Mouse (Mus musculus) spleen, embryonic (tissue): ENCODE results near the gene Xylt1.

Experiments used
- CTCF ChIA-PET: fragments of 350-600 bp; sonication (Branson Sonifier 250); formaldehyde crosslinking; loops from one replicate; lab custom pipeline; 2022; lab: Charles Lee

Xylt1 gene

GRCm38 (mm10) chr7:117543041-117543440, 162.3 kb downstream of the Xylt1 start:
- CTCF ChIA-PET: no interaction called here

GRCm38 (mm10) chr7:117544126-117544525, 163.3 kb downstream of the Xylt1 start:
- CTCF ChIA-PET: no interaction called here

- CTCF ChIA-PET: no interaction called here
These were observed 167.5 kb downstream of the Xylt1 start for GRCm38 (mm10) chr7:117548301-117548700.

GRCm38 (mm10) chr7:117550916-117551549, 170.3 kb downstream of the Xylt1 start:
- CTCF ChIA-PET: no interaction called here

GRCm38 (mm10) chr7:117553228-117553627, 172.4 kb downstream of the Xylt1 start:
- CTCF ChIA-PET: no interaction called here

DNA sequence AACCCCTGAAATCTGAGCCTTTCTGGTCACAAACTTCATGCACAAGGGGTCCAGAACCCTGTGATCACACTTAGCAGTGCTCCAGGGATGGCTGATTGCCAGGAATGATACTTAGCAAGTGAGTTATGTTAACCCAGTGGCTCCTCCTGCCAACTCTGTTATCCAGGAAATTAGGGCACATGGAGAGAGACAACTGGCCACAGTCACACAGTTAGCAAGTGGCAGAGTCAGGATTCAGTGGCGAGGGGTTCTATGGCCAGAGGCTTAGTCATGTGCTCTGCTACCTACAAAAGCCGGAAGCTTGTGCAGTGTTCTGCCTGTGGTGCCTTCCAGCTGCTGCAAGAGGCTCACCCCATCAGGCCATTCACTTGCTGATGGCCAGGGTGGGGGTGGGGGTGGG, 175.0 kb downstream of the Xylt1 start:
- CTCF ChIA-PET: no interaction called here

GRCm38 (mm10) chr7:117558166-117558565, 177.4 kb downstream of the Xylt1 start:
- CTCF ChIA-PET: no interaction called here

DNA sequence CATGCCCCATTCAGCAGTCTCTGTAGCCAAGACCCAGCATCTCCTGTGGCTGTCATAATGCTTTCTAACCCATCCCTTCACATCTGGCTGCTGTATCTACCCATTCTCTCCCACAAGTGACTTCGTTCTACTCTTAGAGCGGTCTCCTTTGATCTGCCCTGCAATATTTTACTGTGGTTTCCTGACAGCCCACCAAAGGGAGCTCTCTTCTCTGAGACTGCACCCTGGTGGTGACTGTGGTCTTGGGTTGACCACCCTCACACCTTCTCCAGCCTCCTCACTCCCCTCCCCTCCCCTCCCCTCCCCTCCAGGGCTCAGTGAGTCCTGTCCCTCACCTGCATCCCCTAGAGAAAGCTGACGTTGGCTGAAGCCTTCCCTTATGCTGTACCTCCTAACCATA, 178.3 kb downstream of the Xylt1 start:
- CTCF ChIA-PET: interaction anchor here (0.6 kb wide), 1 partner anchor 498 kb away, joined by 3 read pairs; no protein-coding TSS in a partner anchor

GRCm38 (mm10) chr7:117563939-117564499, 183.2 kb downstream of the Xylt1 start:
- CTCF ChIA-PET: no interaction called here

DNA sequence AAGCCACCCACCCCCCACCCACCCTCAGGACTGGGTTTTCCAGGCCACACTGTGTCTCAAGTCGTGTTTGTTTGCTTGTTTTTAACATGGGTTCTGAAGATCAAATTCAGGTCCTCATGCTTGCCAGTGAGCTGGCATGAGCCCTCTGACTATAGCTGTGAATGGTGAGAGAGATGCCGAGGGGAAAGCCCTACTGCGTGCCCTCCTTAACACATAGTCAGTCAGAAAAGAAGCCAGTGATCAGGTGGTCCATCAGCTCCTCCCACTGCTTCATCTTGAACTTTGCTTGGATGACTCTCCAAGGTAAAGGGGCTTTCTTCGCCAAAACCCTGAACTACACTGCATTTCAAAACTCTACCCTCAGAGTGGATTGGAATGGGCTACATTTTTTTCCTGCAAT, 183.8 kb downstream of the Xylt1 start:
- CTCF ChIA-PET: no interaction called here

DNA sequence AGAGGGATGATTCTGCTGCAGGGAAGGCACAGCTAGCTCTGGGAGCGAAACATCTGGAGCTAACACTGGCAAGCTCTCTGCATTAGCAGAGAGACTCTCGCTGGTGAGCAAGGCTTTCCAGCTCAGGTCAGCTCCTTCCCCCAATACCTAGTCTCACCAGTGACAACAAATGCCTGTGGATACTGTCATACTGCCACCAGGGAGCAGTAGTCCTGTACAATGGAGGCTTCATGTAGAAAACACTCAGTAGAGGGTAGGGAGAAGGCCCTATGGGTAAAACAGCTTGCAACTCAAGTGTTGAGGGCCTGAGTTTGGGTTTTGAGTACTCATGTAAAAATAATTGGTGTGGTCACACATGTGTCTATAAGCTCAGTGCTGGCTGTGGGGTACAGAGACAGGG, 185.3 kb downstream of the Xylt1 start:
- CTCF ChIA-PET: interaction anchor here (0.6 to 1.1 kb wide), 2 partner anchors 50 to 65 kb away, joined by 4 read pairs; no protein-coding TSS in a partner anchor

DNA sequence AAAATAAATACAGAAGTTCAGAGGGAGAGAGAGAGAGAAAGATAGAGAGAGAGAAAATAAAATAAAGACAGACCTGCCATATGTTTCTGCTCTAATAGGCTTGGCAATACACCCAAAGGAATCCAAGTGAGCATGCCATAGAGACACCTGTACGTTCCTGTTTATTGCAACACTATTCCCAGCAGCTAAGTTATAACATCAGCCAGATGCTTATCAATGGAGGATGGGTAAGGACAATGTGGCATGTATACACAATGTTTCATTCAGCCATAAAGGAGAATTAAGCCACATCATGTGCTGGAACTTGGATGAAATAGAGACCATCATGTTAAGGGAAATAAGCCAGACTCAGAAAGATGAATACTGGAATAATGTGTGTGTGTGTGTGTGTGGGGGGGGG, 186.1 kb downstream of the Xylt1 start:
- CTCF ChIA-PET: interaction anchor here (1.1 kb wide), 1 partner anchor 64 kb away, joined by 4 read pairs; no protein-coding TSS in a partner anchor

DNA sequence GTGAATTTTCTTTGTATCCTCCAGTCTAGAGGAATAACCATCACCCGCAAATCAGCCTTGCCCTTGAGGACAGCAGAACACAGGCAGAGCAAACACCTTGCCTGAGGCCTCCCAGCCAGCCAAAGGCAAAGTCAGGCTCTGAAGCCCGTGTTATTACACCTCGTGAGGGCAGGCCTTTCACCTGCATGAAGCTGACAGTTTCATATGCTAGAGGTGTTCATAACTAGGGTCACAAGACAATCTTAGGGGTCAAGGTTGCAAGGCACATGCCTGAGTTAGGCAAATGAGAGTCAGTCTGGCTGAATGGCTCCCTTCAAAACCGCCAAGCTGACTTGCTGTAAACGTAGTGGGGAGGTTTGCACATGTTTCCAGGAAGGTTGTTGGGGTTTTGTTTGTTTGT, 186.5 kb downstream of the Xylt1 start:
- CTCF ChIA-PET: interaction anchor here (1.1 kb wide), 1 partner anchor 64 kb away, joined by 4 read pairs; no protein-coding TSS in a partner anchor

GRCm38 (mm10) chr7:117567653-117568340, 187.0 kb downstream of the Xylt1 start:
- CTCF ChIA-PET: no interaction called here

GRCm38 (mm10) chr7:117571131-117571530, 190.4 kb downstream of the Xylt1 start:
- CTCF ChIA-PET: no interaction called here

DNA sequence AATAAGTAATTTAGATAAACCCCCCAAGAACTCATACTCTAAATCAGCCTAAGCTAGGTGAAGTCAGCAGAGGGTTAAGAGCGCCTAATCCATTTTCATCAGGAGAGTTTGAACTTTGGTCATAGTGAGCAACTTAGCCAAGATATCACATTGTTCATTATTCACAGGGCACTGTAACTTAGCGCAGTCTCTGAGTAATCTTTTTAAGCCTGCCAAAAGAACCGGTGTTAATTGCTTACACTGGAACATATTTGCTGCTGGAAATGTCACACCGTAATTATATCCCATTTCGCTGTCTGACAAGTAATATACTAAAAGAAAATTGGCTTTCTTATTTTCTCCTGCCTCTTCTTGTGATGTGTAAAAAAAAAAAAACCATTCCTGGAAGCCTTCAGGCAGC, 190.9 kb downstream of the Xylt1 start:
- CTCF ChIA-PET: no interaction called here

GRCm38 (mm10) chr7:117573170-117573569, 192.4 kb downstream of the Xylt1 start:
- CTCF ChIA-PET: no interaction called here

DNA sequence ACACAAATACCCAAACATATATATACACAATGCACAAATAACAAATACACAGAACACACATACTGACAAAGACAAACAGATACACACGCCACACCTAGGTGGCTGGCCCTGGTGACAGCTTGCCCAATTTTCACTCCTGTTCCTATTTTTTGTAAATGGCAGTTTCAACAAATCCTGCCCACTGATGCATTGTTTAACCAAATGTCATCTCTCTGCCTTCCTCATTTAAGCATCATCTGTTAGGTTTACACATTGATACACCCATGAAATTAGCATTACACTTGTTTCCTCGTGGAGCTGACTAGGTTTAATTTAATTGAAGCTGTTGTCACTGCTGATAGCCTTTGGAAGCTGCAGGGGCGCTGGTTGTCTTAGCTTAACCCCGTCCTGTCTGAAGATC, 194.6 kb downstream of the Xylt1 start:
- CTCF ChIA-PET: interaction anchor here (0.8 kb wide), 1 partner anchor 38 kb away, joined by 4 read pairs; no protein-coding TSS in a partner anchor

GRCm38 (mm10) chr7:117577035-117577434, 196.3 kb downstream of the Xylt1 start:
- CTCF ChIA-PET: no interaction called here

DNA sequence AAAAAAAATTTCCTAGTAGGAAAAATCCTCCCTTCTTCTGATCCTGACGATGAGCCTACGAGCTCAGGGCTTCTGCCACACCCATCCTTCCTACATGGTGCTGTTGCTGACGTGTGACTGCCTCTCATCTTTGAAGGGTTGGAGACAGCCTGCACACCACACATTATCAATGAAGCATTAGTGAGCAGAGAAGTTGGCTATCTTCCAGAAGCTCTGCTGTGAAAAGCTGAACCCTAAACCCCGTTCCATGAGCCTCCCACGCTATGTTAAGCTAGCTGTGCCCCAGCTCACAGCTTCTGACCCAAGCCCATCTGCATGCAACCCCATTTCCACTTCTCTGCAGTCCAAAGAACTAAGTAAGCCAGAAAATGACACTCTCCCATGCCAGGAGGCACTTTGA, 204.4 kb downstream of the Xylt1 start:
- CTCF ChIA-PET: interaction anchor here (0.7 kb wide), 1 partner anchor 22 kb away, joined by 3 read pairs; no protein-coding TSS in a partner anchor

DNA sequence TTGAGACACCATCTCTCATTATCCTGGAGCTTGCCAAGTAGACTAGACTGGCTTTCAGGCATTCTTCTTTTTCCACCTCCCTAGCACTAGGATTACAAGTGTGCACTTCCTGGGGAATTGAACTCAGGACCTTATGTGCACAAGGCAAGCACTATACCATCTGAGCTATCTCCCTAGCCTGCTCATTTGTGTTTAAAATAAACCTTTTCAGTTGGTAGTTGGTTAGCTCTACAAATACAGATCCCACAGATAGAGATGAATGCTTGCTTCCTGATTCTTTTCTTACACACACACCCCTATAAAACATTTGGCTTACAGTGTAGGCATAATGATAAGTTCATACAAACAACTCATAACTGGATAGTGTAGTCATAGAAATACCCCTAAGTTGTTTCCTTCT, 206.0 kb downstream of the Xylt1 start:
- CTCF ChIA-PET: no interaction called here

- CTCF ChIA-PET: no interaction called here
These were observed 206.6 kb downstream of the Xylt1 start for GRCm38 (mm10) chr7:117587234-117587929.
